In the genomic region with DNA sequence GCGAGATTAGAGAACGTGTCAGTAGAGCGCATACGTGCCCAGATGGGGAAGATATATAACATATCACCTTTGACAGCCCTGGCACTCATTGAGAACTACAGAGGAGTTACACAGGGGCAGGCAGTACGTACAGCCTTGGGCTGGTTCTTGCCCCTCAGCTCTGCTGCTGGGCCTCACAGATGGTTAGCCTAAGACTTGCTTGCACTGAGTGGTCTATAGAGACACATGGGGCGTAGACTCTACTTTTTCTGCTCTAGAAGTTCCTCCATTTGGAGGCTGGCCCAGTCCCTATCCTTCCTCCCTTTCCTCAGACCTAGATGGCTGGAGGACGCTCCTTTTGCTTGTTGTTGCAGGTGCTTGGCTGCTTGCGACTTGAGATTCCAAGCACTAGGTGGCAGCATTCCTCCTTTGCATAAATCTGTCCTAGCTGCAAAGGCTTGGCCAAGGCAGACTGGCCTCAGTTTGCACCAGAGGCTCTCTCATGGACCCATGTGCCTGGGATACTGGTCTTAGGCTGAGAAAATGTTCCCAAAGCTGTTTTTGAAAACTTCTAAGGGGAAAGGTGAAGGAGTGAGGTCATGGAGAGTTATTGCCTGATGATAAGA, we compare ENCODE assay signal across 8 mouse cellular contexts. TPM values are rescaled to one million over a fixed set of nuclear protein-coding genes. Genes with fewer than 3 reads are reported as not detected.
DNase-seq lines count a peak whose midpoint lies in the region; ATAC-seq and TF ChIP-seq lines count a peak whose summit lies in the region.

No protein-coding gene starts in this region.

- DNase-seq in 3T3-L1 (ENCODE audit: low read depth, low spot score) (peak; percentile 95), adipocyte (ENCODE audit: low spot score) (peak; percentile 94)
- peak; percentile 89 for DNase-seq in embryo, embryonic 11 days
- peak; percentile 71 for DNase-seq in heart, adult 8-10 months (ENCODE audit: low spot score)
- DNase-seq in kidney, adult 9 months: peak; percentile 84
- DNase-seq in limb, embryonic 14.5 days (ENCODE audit: low spot score): peak; percentile 86
- peak; percentile 76 for DNase-seq in testis, postnatal 10 days (ENCODE audit: low spot score)

- H3K4me2 ChIP-seq in limb, embryonic 14.5 days (replicated peaks; ENCODE audit: low read depth, low read length, severe bottlenecking): no peak overlapping the region
- H3K4me2 ChIP-seq in neural tube, embryonic 13.5 days: no peak overlapping the region

- 60% methylated on average over 8 of the region's 8 CpGs for WGBS in limb, embryonic 14.5 days
- WGBS in neural tube, embryonic 13.5 days: 58% methylated on average over 8 of the region's 8 CpGs

- H3K27me3 ChIP-seq in limb, embryonic 14.5 days (ENCODE audit: control insufficient read depth, insufficient read depth, low read length): no peaks in the 10 kb centered on the region
- no peaks in the 10 kb centered on the region; the same call in 1 of the 2 replicates for H3K27me3 ChIP-seq in neural tube, embryonic 13.5 days

- H3K9me3 ChIP-seq in limb, embryonic 14.5 days (ENCODE audit: control insufficient read depth, low read length): no peaks in the 10 kb centered on the region
- H3K9me3 ChIP-seq in neural tube, embryonic 13.5 days: no peaks in the 10 kb centered on the region

- H3K9ac ChIP-seq in limb, embryonic 14.5 days (ENCODE audit: low read depth, low read length, severe bottlenecking): no peak overlapping the region
- H3K9ac ChIP-seq in neural tube, embryonic 13.5 days: no peak overlapping the region

- no peak overlapping the region for H3K4me3 ChIP-seq in limb, embryonic 14.5 days (replicated peaks; ENCODE audit: low read length)
- no peak overlapping the region for H3K4me3 ChIP-seq in neural tube, embryonic 13.5 days

- H3K27ac ChIP-seq in limb, embryonic 14.5 days (replicated peaks; ENCODE audit: low read depth, low read length): no peak overlapping the region
- H3K27ac ChIP-seq in neural tube, embryonic 13.5 days (replicated peaks): no peak overlapping the region

- peak; percentile 75 for ATAC-seq in limb, embryonic 14.5 days (ENCODE audit: low FRiP score, low read depth)
- ATAC-seq in neural tube, embryonic 13.5 days (ENCODE audit: low read depth): peak; percentile 72

- no peaks in the 10 kb centered on the region for H3K4me1 ChIP-seq in limb, embryonic 14.5 days (ENCODE audit: control insufficient read depth, insufficient read depth, low read length)
- H3K4me1 ChIP-seq in neural tube, embryonic 13.5 days (replicated peaks): peaks cover 5% of the 10 kb centered on the region

- TF ChIP-seq POLR2A in limb, embryonic 14.5 days (IDR thresholded peaks at IDR 0.05; ENCODE audit: borderline replicate concordance, extremely low read depth, insufficient read depth, insufficient read length): no peak

- H3K36me3 ChIP-seq in limb, embryonic 14.5 days (ENCODE audit: control insufficient read depth, insufficient read depth, low read length): no peaks in the 10 kb centered on the region
- H3K36me3 ChIP-seq in neural tube, embryonic 13.5 days: no peaks in the 10 kb centered on the region

RNA-seq across cellular contexts. Expression of a gene that starts 22.6 kb away (rescaled TPM):
- 10 to 100 TPM; 16.3 to 21.5 (median 20.7) TPM for total RNA-seq in heart, adult 8-10 months (2022)
- 20.4 and 25.6 TPM in 2 replicates for polyA plus RNA-seq in limb, embryonic 14.5 days (2012; rRNA removed)
- polyA plus RNA-seq in limb, embryonic 14.5 days (2014; fragmentation: Nextera tagmentation; extraction: Ambion mirVana): 19.5 and 21.6 TPM in 2 replicates
- 92.2 and 99.6 TPM in 2 replicates for polyA plus RNA-seq in neural tube, embryonic 13.5 days (2015; fragmentation: Nextera tagmentation; extraction: Ambion mirVana)
